Comparison of ENCODE assay signal across 9 mouse cellular contexts in the genomic region with DNA sequence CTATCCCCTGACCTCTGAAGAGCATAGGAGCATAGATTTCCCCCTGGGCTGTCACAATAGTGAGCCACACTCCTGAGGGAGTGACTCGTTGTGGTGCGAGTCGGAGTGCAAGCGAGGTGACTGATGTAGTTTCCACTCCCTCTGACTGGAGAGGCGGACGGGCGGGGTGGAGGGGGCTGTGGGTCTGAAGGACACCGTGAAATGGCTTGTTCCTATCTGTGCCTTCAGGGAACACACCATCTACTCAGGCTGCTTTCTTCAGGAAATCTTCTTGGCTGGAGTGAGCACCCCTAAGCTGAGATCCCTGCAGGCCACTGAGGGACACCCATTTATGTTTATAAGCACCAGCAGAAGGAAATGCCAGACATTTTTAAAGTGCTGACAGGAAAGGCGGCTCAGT. TPM values are rescaled to one million over a fixed set of nuclear protein-coding genes. Genes with fewer than 3 reads are reported as not detected.
DNase-seq lines count a peak whose midpoint lies in the region; ATAC-seq and TF ChIP-seq lines count a peak whose summit lies in the region.
"Had no signal": no experiment of that assay in that cellular context is flagged by ENCODE, and none has a peak within 500 bp of the region (broad histone marks: within the 10 kb centered on the region; RNA-seq: fewer than 3 reads in every experiment).

No protein-coding gene starts in this region.

- peaks cover 25% of the 10 kb centered on the region for H3K4me1 ChIP-seq in embryonic facial prominence, embryonic 10.5 days
- H3K4me1 ChIP-seq in hindbrain, embryonic 11.5 days (replicated peaks; ENCODE audit: control insufficient read depth, insufficient read depth, low read length), result no peaks in the 10 kb centered on the region; the same call in 1 of the 2 replicates
- peaks cover 47% of the 10 kb centered on the region for H3K4me1 ChIP-seq in midbrain, embryonic 15.5 days

- 8% methylated on average over 9 of the region's 9 CpGs for WGBS in embryonic facial prominence, embryonic 10.5 days
- WGBS in hindbrain, embryonic 11.5 days, result 8% methylated on average over 9 of the region's 9 CpGs
- 7% methylated on average over 9 of the region's 9 CpGs for WGBS in midbrain, embryonic 15.5 days

- peak overlapping the region; percentile 60 for H3K4me3 ChIP-seq in left cerebral cortex, adult 2 months
- peak overlapping the region; percentile 58 for H3K4me3 ChIP-seq in embryonic facial prominence, embryonic 10.5 days
- H3K4me3 ChIP-seq in hindbrain, embryonic 11.5 days (ENCODE audit: low read depth, low read length), result peak overlapping the region; percentile 56
- peak overlapping the region; percentile 86 for H3K4me3 ChIP-seq in midbrain, embryonic 15.5 days

- TF ChIP-seq CTCF in left cerebral cortex, adult 2 months (IDR thresholded peaks at IDR 0.05), result no peak

- H3K36me3 ChIP-seq in embryonic facial prominence, embryonic 10.5 days (replicated peaks), result no peaks in the 10 kb centered on the region
- no peaks in the 10 kb centered on the region for H3K36me3 ChIP-seq in hindbrain, embryonic 11.5 days (ENCODE audit: control insufficient read depth, insufficient read depth, low read length)
- no peaks in the 10 kb centered on the region for H3K36me3 ChIP-seq in midbrain, embryonic 15.5 days (replicated peaks)

- peak overlapping the region; percentile 96 for H3K27ac ChIP-seq in left cerebral cortex, adult 2 months
- peak overlapping the region; percentile 59; the same call in 1 of the 2 replicates for H3K27ac ChIP-seq in embryonic facial prominence, embryonic 10.5 days (replicated peaks)
- H3K27ac ChIP-seq in hindbrain, embryonic 11.5 days (ENCODE audit: low read depth, low read length), result peak overlapping the region; percentile 79
- H3K27ac ChIP-seq in midbrain, embryonic 15.5 days, result peak overlapping the region; percentile 91

- peaks cover 41% of the 10 kb centered on the region for H3K27me3 ChIP-seq in embryonic facial prominence, embryonic 10.5 days (replicated peaks; ENCODE audit: low read depth, poor library complexity, severe bottlenecking)
- H3K27me3 ChIP-seq in hindbrain, embryonic 11.5 days (ENCODE audit: control insufficient read depth, insufficient read depth, low read length), result no peaks in the 10 kb centered on the region; the same call in 1 of the 2 replicates
- no peaks in the 10 kb centered on the region for H3K27me3 ChIP-seq in midbrain, embryonic 15.5 days (replicated peaks)

- peak in 1 of 2 experiments; percentile 29 for DNase-seq in left cerebral cortex, adult 2 months (ENCODE audit: extremely low spot score in 1 of 2, low spot score in 2 of 2)
- DNase-seq in left cerebral cortex, postnatal 4 days, result no peak
- DNase-seq in embryonic facial prominence, embryonic 10.5 days (ENCODE audit: low spot score), result no peak
- no peak for DNase-seq in hindbrain, embryonic 11.5 days (ENCODE audit: low spot score)
- DNase-seq in layer of hippocampus, postnatal 14 days (ENCODE audit: low spot score in 2 of 2), result no peak
- no peak for DNase-seq in layer of hippocampus, adult 18-20 months (ENCODE audit: low spot score in 2 of 2)

- peak overlapping the region; percentile 76 for H3K9ac ChIP-seq in hindbrain, embryonic 11.5 days (ENCODE audit: low read depth, low read length)
- peak overlapping the region; percentile 96 for H3K9ac ChIP-seq in midbrain, embryonic 15.5 days

- H3K9me3 ChIP-seq in embryonic facial prominence, embryonic 10.5 days, result no peaks in the 10 kb centered on the region
- no peaks in the 10 kb centered on the region for H3K9me3 ChIP-seq in hindbrain, embryonic 11.5 days (ENCODE audit: control insufficient read depth, low read length)
- no peaks in the 10 kb centered on the region for H3K9me3 ChIP-seq in midbrain, embryonic 15.5 days

- peak; percentile 25 for ATAC-seq in hindbrain, embryonic 11.5 days (ENCODE audit: low FRiP score)
- peak; percentile 37 for ATAC-seq in midbrain, embryonic 15.5 days (replicated peaks)
- no peak for ATAC-seq in erythroblast, adult 5-6 weeks (replicated peaks; ENCODE audit: low FRiP score, poor library complexity, severe bottlenecking)

- intact Hi-C loops in left cerebral cortex, adult 2 months (cut with DNase I), result loop anchor here (2.0 to 10.0 kb wide), 3 partner anchors 132 to 288 kb away; a partner anchor contains a TSS
- intact Hi-C loops in left cerebral cortex, postnatal 4 days (cut with DNase I), result loop anchor here (5.0 kb wide), 1 partner anchor 150 kb away; no protein-coding TSS in a partner anchor

- H3K4me2 ChIP-seq in hindbrain, embryonic 11.5 days (replicated peaks; ENCODE audit: low read depth, low read length), result peak overlapping the region; percentile 83
- H3K4me2 ChIP-seq in midbrain, embryonic 15.5 days, result peak overlapping the region; percentile 72

RNA-seq across cellular contexts. Expression of a gene that starts 8.7 kb away (rescaled TPM):
- total RNA-seq in left cerebral cortex, adult 2 months (2021), result not detected
- total RNA-seq in left cerebral cortex, postnatal 4 days (2021), result not detected
- polyA plus RNA-seq in embryonic facial prominence, embryonic 10.5 days (2016; fragmentation: Nextera tagmentation; extraction: Ambion mirVana), result not detected in 2 replicates
- not detected in 2 replicates for polyA plus RNA-seq in hindbrain, embryonic 11.5 days (2014; fragmentation: Nextera tagmentation; extraction: Ambion mirVana)
- polyA plus RNA-seq in midbrain, embryonic 15.5 days (2015; fragmentation: Nextera tagmentation; extraction: Ambion mirVana), result not detected in 2 replicates
- not detected for total RNA-seq in layer of hippocampus, postnatal 14 days (2021)
- not detected for total RNA-seq in layer of hippocampus, adult 18-20 months (2021)
- not detected in 2 replicates for total RNA-seq in erythroblast, adult 5-6 weeks (2015; ENCODE audit: low replicate concordance)
- not detected in 2 replicates for total RNA-seq in erythroblast, adult 5-6 weeks (2017; ENCODE audit: low replicate concordance)
- total RNA-seq: hematopoietic stem cell, adult 5-6 weeks had no signal

RNA-seq across cellular contexts. Expression of a gene that starts 24.5 kb away (rescaled TPM):
- total RNA-seq in left cerebral cortex, adult 2 months (2021), result 10 to 100 TPM; 46.9 to 51.7 TPM
- 10 to 100 TPM; 74.3 to 84.4 TPM for total RNA-seq in left cerebral cortex, postnatal 4 days (2021)
- polyA plus RNA-seq in embryonic facial prominence, embryonic 10.5 days (2016; fragmentation: Nextera tagmentation; extraction: Ambion mirVana), result 3.1 and 5.5 TPM in 2 replicates
- 3.4 and 3.7 TPM in 2 replicates for polyA plus RNA-seq in hindbrain, embryonic 11.5 days (2014; fragmentation: Nextera tagmentation; extraction: Ambion mirVana)
- 19.8 and 23.8 TPM in 2 replicates for polyA plus RNA-seq in midbrain, embryonic 15.5 days (2015; fragmentation: Nextera tagmentation; extraction: Ambion mirVana)
- total RNA-seq in layer of hippocampus, postnatal 14 days (2021), result 10 to 100 TPM; 22.8 to 25.8 TPM
- 10 to 100 TPM; 15.8 to 18.5 TPM for total RNA-seq in layer of hippocampus, adult 18-20 months (2021)
- not detected in 2 replicates for total RNA-seq in erythroblast, adult 5-6 weeks (2015; ENCODE audit: low replicate concordance)
- total RNA-seq in erythroblast, adult 5-6 weeks (2017; ENCODE audit: low replicate concordance), result not detected in 2 replicates
- total RNA-seq: hematopoietic stem cell, adult 5-6 weeks had no signal

RNA-seq across cellular contexts. Expression of a gene that starts 25.3 kb away (rescaled TPM):
- total RNA-seq in left cerebral cortex, adult 2 months (2021), result 10 to 100 TPM; 71.6 to 77.4 TPM
- total RNA-seq in left cerebral cortex, postnatal 4 days (2021), result 100 to 1,000 TPM; 165 to 167 TPM
- polyA plus RNA-seq in embryonic facial prominence, embryonic 10.5 days (2016; fragmentation: Nextera tagmentation; extraction: Ambion mirVana), result 0.80 and 1.2 TPM in 2 replicates
- polyA plus RNA-seq in hindbrain, embryonic 11.5 days (2014; fragmentation: Nextera tagmentation; extraction: Ambion mirVana), result 14.6 and 16.3 TPM in 2 replicates
- 60.4 and 65.4 TPM in 2 replicates for polyA plus RNA-seq in midbrain, embryonic 15.5 days (2015; fragmentation: Nextera tagmentation; extraction: Ambion mirVana)
- 100 to 1,000 TPM; 109 to 112 TPM for total RNA-seq in layer of hippocampus, postnatal 14 days (2021)
- total RNA-seq in layer of hippocampus, adult 18-20 months (2021), result 10 to 100 TPM; 62.4 to 68.1 TPM
- not detected in 2 replicates for total RNA-seq in erythroblast, adult 5-6 weeks (2015; ENCODE audit: low replicate concordance)
- total RNA-seq in erythroblast, adult 5-6 weeks (2017; ENCODE audit: low replicate concordance), result not detected in 2 replicates
- total RNA-seq: hematopoietic stem cell, adult 5-6 weeks had no signal

RNA-seq across cellular contexts. Expression of a gene that starts 30.4 kb away (rescaled TPM):
- 10 to 100 TPM; 50.4 TPM for total RNA-seq in left cerebral cortex, adult 2 months (2021)
- 10 to 100 TPM; 71.1 to 79.7 TPM for total RNA-seq in left cerebral cortex, postnatal 4 days (2021)
- polyA plus RNA-seq in embryonic facial prominence, embryonic 10.5 days (2016; fragmentation: Nextera tagmentation; extraction: Ambion mirVana), result 390 and 408 TPM in 2 replicates
- 313 and 330 TPM in 2 replicates for polyA plus RNA-seq in hindbrain, embryonic 11.5 days (2014; fragmentation: Nextera tagmentation; extraction: Ambion mirVana)
- polyA plus RNA-seq in midbrain, embryonic 15.5 days (2015; fragmentation: Nextera tagmentation; extraction: Ambion mirVana), result 191 and 192 TPM in 2 replicates
- total RNA-seq in layer of hippocampus, postnatal 14 days (2021), result 10 to 100 TPM; 49.0 to 51.8 TPM
- total RNA-seq in layer of hippocampus, adult 18-20 months (2021), result 10 to 100 TPM; 48.9 to 54.5 TPM
- 46.7 and 84.9 TPM in 2 replicates for total RNA-seq in erythroblast, adult 5-6 weeks (2015; ENCODE audit: low replicate concordance)
- total RNA-seq in erythroblast, adult 5-6 weeks (2017; ENCODE audit: low replicate concordance), result 43.5 and 62.7 TPM in 2 replicates

RNA-seq across cellular contexts. Expression of a gene that starts 39.0 kb away (rescaled TPM):
- total RNA-seq in left cerebral cortex, adult 2 months (2021), result 10 to 100 TPM; 36.6 to 40.9 TPM
- 10 to 100 TPM; 31.5 to 41.2 TPM for total RNA-seq in left cerebral cortex, postnatal 4 days (2021)
- polyA plus RNA-seq in embryonic facial prominence, embryonic 10.5 days (2016; fragmentation: Nextera tagmentation; extraction: Ambion mirVana), result 49.3 and 57.0 TPM in 2 replicates
- 22.0 and 25.2 TPM in 2 replicates for polyA plus RNA-seq in hindbrain, embryonic 11.5 days (2014; fragmentation: Nextera tagmentation; extraction: Ambion mirVana)
- polyA plus RNA-seq in midbrain, embryonic 15.5 days (2015; fragmentation: Nextera tagmentation; extraction: Ambion mirVana), result 16.7 and 22.8 TPM in 2 replicates
- total RNA-seq in layer of hippocampus, postnatal 14 days (2021), result 10 to 100 TPM; 27.6 to 34.7 TPM
- total RNA-seq in layer of hippocampus, adult 18-20 months (2021), result 10 to 100 TPM; 25.8 to 30.9 TPM
- total RNA-seq in erythroblast, adult 5-6 weeks (2015; ENCODE audit: low replicate concordance), result 5.2 and 9.2 TPM in 2 replicates
- total RNA-seq in erythroblast, adult 5-6 weeks (2017; ENCODE audit: low replicate concordance), result 38.2 and 40.8 TPM in 2 replicates

Comparison
In these comparisons a context has a peak if more than half of its experiments do, and no peak if none do; other contexts are left out.
1. RNA of a gene that starts 24.5 kb away (total RNA-seq): 74.3 to 84.4 TPM in left cerebral cortex, postnatal 4 days, 46.9 to 51.7 TPM in left cerebral cortex, adult 2 months, 22.8 to 25.8 TPM in layer of hippocampus, postnatal 14 days and 15.8 to 18.5 TPM in layer of hippocampus, adult 18-20 months; not detected in erythroblast, adult 5-6 weeks; every median in the first group is over 10 times any median in the second.
2. RNA of a gene that starts 25.3 kb away (total RNA-seq): 165 to 167 TPM in left cerebral cortex, postnatal 4 days, 109 to 112 TPM in layer of hippocampus, postnatal 14 days, 71.6 to 77.4 TPM in left cerebral cortex, adult 2 months and 62.4 to 68.1 TPM in layer of hippocampus, adult 18-20 months; not detected in erythroblast, adult 5-6 weeks; every median in the first group is over 10 times any median in the second.
3. Peak in every context shown above with its lines, with median percentiles within 50 percentile points of each other: H3K27ac ChIP-seq and H3K4me3 ChIP-seq.